Mouse (Mus musculus) lung, postnatal 25 days (tissue): ENCODE measurements around the gene Lrrk1.

Source experiments
- DNase-seq: peaks from one replicate; pipeline ENCODE4 v3.0.0; 2022; ENCODE audit warnings: low spot score

The Lrrk1 gene

GRCm38 (mm10) chr7:66256441-66256840, 131.7 kb downstream of the Lrrk1 start:
- DNase-seq = no peak

- DNase-seq = no peak
Measured at GRCm38 (mm10) chr7:66254993-66255392, 133.2 kb downstream of the Lrrk1 start.

GRCm38 (mm10) chr7:66253975-66254651, 134.0 kb downstream of the Lrrk1 start:
- DNase-seq = no peak

- DNase-seq = peak; percentile 89
Measured at GRCm38 (mm10) chr7:66250030-66250429, 138.1 kb downstream of the Lrrk1 start.

GRCm38 (mm10) chr7:66249426-66249825, 138.7 kb downstream of the Lrrk1 start:
- DNase-seq = no peak

- DNase-seq = no peak
Measured at GRCm38 (mm10) chr7:66249020-66249419, 139.1 kb downstream of the Lrrk1 start.

- no peak for DNase-seq
Measured at GRCm38 (mm10) chr7:66248270-66248669, 139.9 kb downstream of the Lrrk1 start.

- DNase-seq = no peak
Measured at GRCm38 (mm10) chr7:66247274-66248021, 140.7 kb downstream of the Lrrk1 start.

GRCm38 (mm10) chr7:66246716-66247235, 141.4 kb downstream of the Lrrk1 start:
- DNase-seq = no peak

- no peak for DNase-seq
Measured at GRCm38 (mm10) chr7:66245646-66246045, 142.5 kb downstream of the Lrrk1 start.

- no peak for DNase-seq
Measured at GRCm38 (mm10) chr7:66243766-66244325, 144.3 kb downstream of the Lrrk1 start.

GRCm38 (mm10) chr7:66241855-66242412, 146.2 kb downstream of the Lrrk1 start:
- DNase-seq = no peak

- no peak for DNase-seq
Measured at GRCm38 (mm10) chr7:66238157-66238556, 150.0 kb downstream of the Lrrk1 start.

- DNase-seq = no peak
Measured at GRCm38 (mm10) chr7:66233947-66234516, 154.1 kb downstream of the Lrrk1 start.

GRCm38 (mm10) chr7:66233141-66233946, 154.8 kb downstream of the Lrrk1 start:
- DNase-seq = no peak

- DNase-seq = no peak
Measured at GRCm38 (mm10) chr7:66231861-66232260, 156.3 kb downstream of the Lrrk1 start.

GRCm38 (mm10) chr7:66230638-66231550, 157.3 kb downstream of the Lrrk1 start:
- DNase-seq = no peak

GRCm38 (mm10) chr7:66230246-66230637, 157.9 kb downstream of the Lrrk1 start:
- no peak for DNase-seq

- DNase-seq = no peak
Measured at GRCm38 (mm10) chr7:66229433-66229832, 158.7 kb downstream of the Lrrk1 start.

GRCm38 (mm10) chr7:66228610-66228920, 159.6 kb downstream of the Lrrk1 start:
- no peak for DNase-seq
